Mouse (Mus musculus) forebrain, embryonic 12.5 days (tissue): Measurements from ENCODE around the gene Dzip1l. TPM values are rescaled to one million over a fixed set of nuclear protein-coding genes. Genes with fewer than 3 reads are reported as not detected.

Source experiments
- ATAC-seq: fragments of 200-750 bp; cut with Nextera tagmentation; 2 replicates; pipeline ENCODE4 v1.8.0; 2017; ENCODE audit warnings: moderate TSS enrichment; ENCODE audit not compliant: low FRiP score
- H3K27ac ChIP-seq: fragments of 300-500 bp; sonication (generic); 2 replicates; pipeline ENCODE4 v1.5.1; 2016; ENCODE audit warnings: mild to moderate bottlenecking
- H3K27me3 ChIP-seq: fragments of 300-500 bp; sonication (generic); 2 replicates; pipeline ENCODE4 v1.6.1; 2016; ENCODE audit warnings: mild to moderate bottlenecking
- H3K36me3 ChIP-seq: fragments of 300-500 bp; sonication (generic); replicated peaks from 2 replicates; pipeline ENCODE4 v1.6.1; 2016; ENCODE audit warnings: mild to moderate bottlenecking
- H3K4me1 ChIP-seq: fragments of 300-500 bp; sonication (generic); 2 replicates; pipeline ENCODE4 v1.6.1; 2016
- H3K4me2 ChIP-seq: fragments of 300-500 bp; sonication (generic); 2 replicates; pipeline ENCODE4 v1.6.1; 2016; ENCODE audit warnings: mild to moderate bottlenecking, moderate library complexity
- H3K4me3 ChIP-seq: fragments of 300-500 bp; sonication (generic); replicated peaks from 2 replicates; pipeline ENCODE4 v1.5.1; 2016; ENCODE audit warnings: mild to moderate bottlenecking
- H3K9ac ChIP-seq: fragments of 300-500 bp; sonication (generic); 2 replicates; pipeline ENCODE4 v1.6.1; 2016; ENCODE audit warnings: mild to moderate bottlenecking
- H3K9me3 ChIP-seq: fragments of 300-500 bp; sonication (generic); 2 replicates; pipeline ENCODE4 v1.6.1; 2016
- WGBS: fragments of 180-500 bp; shearing (Covaris S2); methylation state at CpG from one replicate; pipeline ENCODE4 v1.1.7; 2016; 5-methylcytosine and 5-hydroxymethylcytosine counted together
- polyA plus RNA-seq: library from polyadenylated mRNA; unstranded; fragments of >200 nt; fragmentation: Nextera tagmentation; extraction: Ambion mirVana; gene quantifications from 2 replicates; pipeline ENCODE4 v1.2.1, GENCODE M21; 2016

The Dzip1l gene
- polyA plus RNA-seq, 1 experiment from 2014 or later = 20.6 TPM

GRCm38 (mm10) chr9:99628581-99628980, 715 bp upstream of the Dzip1l start:
- H3K27me3 ChIP-seq = no peaks in the 10 kb centered on the region
- peaks cover 37% of the 10 kb centered on the region for H3K4me1 ChIP-seq
- WGBS = 55% methylated on average over 4 of the region's 4 CpGs
- H3K9ac ChIP-seq = no peak overlapping the region
- no peak overlapping the region for H3K4me3 ChIP-seq
- H3K4me2 ChIP-seq = peak overlapping the region; percentile 79
- no peaks in the 10 kb centered on the region for H3K9me3 ChIP-seq
- H3K36me3 ChIP-seq = peaks cover 5% of the 10 kb centered on the region
- 0 out of 2 replicates have a peak overlapping the region, but pooled peaks have one; percentile 84 for H3K27ac ChIP-seq
- ATAC-seq = no peak

GRCm38 (mm10) chr9:99630071-99630470, 775 bp downstream of the Dzip1l start:
- no peaks in the 10 kb centered on the region for H3K27me3 ChIP-seq
- peak overlapping the region; percentile 63 for H3K4me3 ChIP-seq
- H3K27ac ChIP-seq = peak overlapping the region; percentile 84
- WGBS = 0% methylated on average over 11 of the region's 11 CpGs
- peak; percentile 18; the same call in 1 of the 2 replicates for ATAC-seq
- peak overlapping the region; percentile 79 for H3K4me2 ChIP-seq
- H3K4me1 ChIP-seq = peaks cover 37% of the 10 kb centered on the region
- no peaks in the 10 kb centered on the region for H3K9me3 ChIP-seq
- peak overlapping the region; percentile 78 for H3K9ac ChIP-seq
- peaks cover 17% of the 10 kb centered on the region for H3K36me3 ChIP-seq

GRCm38 (mm10) chr9:99630528-99631125, 1.3 kb downstream of the Dzip1l start:
- Histone ChIP-seq H3K27me3 (no peaks in the 10 kb centered on the region), H3K9me3 (no peaks in the 10 kb centered on the region), H3K4me3 (peak overlapping the region; percentile 63), H3K27ac (no peak overlapping the region; the same call in 1 of the 2 replicates), H3K36me3 (peaks cover 20% of the 10 kb centered on the region), H3K4me1 (peaks cover 37% of the 10 kb centered on the region), H3K4me2 (peak overlapping the region; percentile 79), H3K9ac (peak overlapping the region; percentile 78)
- no peak for ATAC-seq
- WGBS = 47% methylated on average over 9 of the region's 9 CpGs

- Histone ChIP-seq H3K36me3 (peaks cover 20% of the 10 kb centered on the region), H3K4me3 (no peak overlapping the region), H3K4me2 (peak overlapping the region; percentile 79), H3K27me3 (no peaks in the 10 kb centered on the region), H3K9ac (no peak overlapping the region), H3K4me1 (peaks cover 37% of the 10 kb centered on the region), H3K9me3 (no peaks in the 10 kb centered on the region), H3K27ac (peak overlapping the region; percentile 36; the same call in 1 of the 2 replicates)
- WGBS = 26% methylated on average over 2 of the region's 2 CpGs
- ATAC-seq = no peak
These were observed 2.5 kb downstream of the Dzip1l start for GRCm38 (mm10) chr9:99631781-99632180.

GRCm38 (mm10) chr9:99632264-99632663, 3.0 kb downstream of the Dzip1l start:
- no peak for ATAC-seq
- no peaks in the 10 kb centered on the region for H3K27me3 ChIP-seq
- H3K9me3 ChIP-seq = no peaks in the 10 kb centered on the region
- WGBS = 50% methylated on average over 8 of the region's 8 CpGs
- H3K36me3 ChIP-seq = peaks cover 22% of the 10 kb centered on the region
- no peak overlapping the region for H3K4me3 ChIP-seq
- H3K4me2 ChIP-seq = peak overlapping the region; percentile 79
- H3K27ac ChIP-seq = no peak overlapping the region
- 0 out of 2 replicates have a peak overlapping the region, but pooled peaks have one; percentile 42 for H3K9ac ChIP-seq
- H3K4me1 ChIP-seq = peaks cover 37% of the 10 kb centered on the region

- no peak overlapping the region for H3K27ac ChIP-seq
- no peak overlapping the region for H3K9ac ChIP-seq
- ATAC-seq = peak; percentile 41; the same call in 1 of the 2 replicates
- no peaks in the 10 kb centered on the region for H3K27me3 ChIP-seq
- H3K4me2 ChIP-seq = no peak overlapping the region
- H3K9me3 ChIP-seq = no peaks in the 10 kb centered on the region
- H3K4me3 ChIP-seq = no peak overlapping the region
- peaks cover 51% of the 10 kb centered on the region for H3K36me3 ChIP-seq
- WGBS = 86% methylated on average over 1 of the region's 1 CpGs
- H3K4me1 ChIP-seq = peaks cover 9% of the 10 kb centered on the region
These were observed 7.5 kb downstream of the Dzip1l start for GRCm38 (mm10) chr9:99636776-99637175.

GRCm38 (mm10) chr9:99637227-99637626, 7.9 kb downstream of the Dzip1l start:
- peaks cover 56% of the 10 kb centered on the region for H3K36me3 ChIP-seq
- no peaks in the 10 kb centered on the region for H3K27me3 ChIP-seq
- no peaks in the 10 kb centered on the region for H3K9me3 ChIP-seq
- ATAC-seq = no peak
- peaks cover 5% of the 10 kb centered on the region for H3K4me1 ChIP-seq
- no peak overlapping the region for H3K4me2 ChIP-seq
- H3K4me3 ChIP-seq = no peak overlapping the region
- H3K9ac ChIP-seq = no peak overlapping the region
- 97% methylated on average over 17 of the region's 17 CpGs for WGBS
- H3K27ac ChIP-seq = no peak overlapping the region

- H3K27me3 ChIP-seq = no peaks in the 10 kb centered on the region
- H3K36me3 ChIP-seq = peaks cover 57% of the 10 kb centered on the region
- no peaks in the 10 kb centered on the region; the same call in 1 of the 2 replicates for H3K4me1 ChIP-seq
- H3K4me2 ChIP-seq = no peak overlapping the region
- H3K9ac ChIP-seq = no peak overlapping the region
- WGBS = 97% methylated on average over 13 of the region's 13 CpGs
- no peak overlapping the region for H3K4me3 ChIP-seq
- no peak for ATAC-seq
- no peaks in the 10 kb centered on the region for H3K9me3 ChIP-seq
- H3K27ac ChIP-seq = no peak overlapping the region
These were observed 8.4 kb downstream of the Dzip1l start for GRCm38 (mm10) chr9:99637736-99638135.

- WGBS = 94% methylated on average over 5 of the region's 5 CpGs
- H3K9me3 ChIP-seq = no peaks in the 10 kb centered on the region
- no peak overlapping the region for H3K4me2 ChIP-seq
- peaks cover 57% of the 10 kb centered on the region for H3K36me3 ChIP-seq
- no peaks in the 10 kb centered on the region for H3K4me1 ChIP-seq
- ATAC-seq = no peak
- no peak overlapping the region for H3K27ac ChIP-seq
- H3K27me3 ChIP-seq = no peaks in the 10 kb centered on the region
- no peak overlapping the region for H3K4me3 ChIP-seq
- H3K9ac ChIP-seq = no peak overlapping the region
These were observed 10.7 kb downstream of the Dzip1l start for GRCm38 (mm10) chr9:99639957-99640356.

GRCm38 (mm10) chr9:99645416-99645815, 16.1 kb downstream of the Dzip1l start:
- no peak overlapping the region for H3K4me3 ChIP-seq
- no peaks in the 10 kb centered on the region for H3K27me3 ChIP-seq
- no peaks in the 10 kb centered on the region for H3K4me1 ChIP-seq
- no peak overlapping the region for H3K4me2 ChIP-seq
- H3K9me3 ChIP-seq = no peaks in the 10 kb centered on the region
- no peak overlapping the region for H3K27ac ChIP-seq
- ATAC-seq = no peak
- no peak overlapping the region for H3K9ac ChIP-seq
- WGBS = 92% methylated on average over 6 of the region's 6 CpGs
- peaks cover 73% of the 10 kb centered on the region for H3K36me3 ChIP-seq

GRCm38 (mm10) chr9:99646102-99646501, 16.8 kb downstream of the Dzip1l start:
- H3K27ac ChIP-seq = no peak overlapping the region
- no peak overlapping the region for H3K4me2 ChIP-seq
- H3K4me3 ChIP-seq = no peak overlapping the region
- no peaks in the 10 kb centered on the region for H3K27me3 ChIP-seq
- H3K9me3 ChIP-seq = no peaks in the 10 kb centered on the region
- H3K4me1 ChIP-seq = no peaks in the 10 kb centered on the region
- no peak overlapping the region for H3K9ac ChIP-seq
- no peak for ATAC-seq
- peaks cover 80% of the 10 kb centered on the region for H3K36me3 ChIP-seq
- 95% methylated on average over 6 of the region's 6 CpGs for WGBS

- no peak overlapping the region for H3K4me3 ChIP-seq
- WGBS = 82% methylated on average over 10 of the region's 10 CpGs
- H3K36me3 ChIP-seq = peaks cover 63% of the 10 kb centered on the region
- H3K9ac ChIP-seq = no peak overlapping the region
- no peaks in the 10 kb centered on the region for H3K9me3 ChIP-seq
- no peak for ATAC-seq
- no peaks in the 10 kb centered on the region for H3K4me1 ChIP-seq
- H3K27ac ChIP-seq = no peak overlapping the region
- H3K4me2 ChIP-seq = no peak overlapping the region
- H3K27me3 ChIP-seq = no peaks in the 10 kb centered on the region
These were observed 31.5 kb downstream of the Dzip1l start for GRCm38 (mm10) chr9:99660756-99661155.

- H3K4me2 ChIP-seq = no peak overlapping the region
- peaks cover 61% of the 10 kb centered on the region for H3K36me3 ChIP-seq
- H3K9ac ChIP-seq = no peak overlapping the region
- ATAC-seq = no peak
- no peaks in the 10 kb centered on the region for H3K4me1 ChIP-seq
- no peaks in the 10 kb centered on the region for H3K27me3 ChIP-seq
- no peak overlapping the region; the same call in 1 of the 2 replicates for H3K27ac ChIP-seq
- no peak overlapping the region for H3K4me3 ChIP-seq
- WGBS = 77% methylated on average over 16 of the region's 16 CpGs
- no peaks in the 10 kb centered on the region for H3K9me3 ChIP-seq
These were observed 32.4 kb downstream of the Dzip1l start for GRCm38 (mm10) chr9:99661606-99662166.
